In the genomic region with DNA sequence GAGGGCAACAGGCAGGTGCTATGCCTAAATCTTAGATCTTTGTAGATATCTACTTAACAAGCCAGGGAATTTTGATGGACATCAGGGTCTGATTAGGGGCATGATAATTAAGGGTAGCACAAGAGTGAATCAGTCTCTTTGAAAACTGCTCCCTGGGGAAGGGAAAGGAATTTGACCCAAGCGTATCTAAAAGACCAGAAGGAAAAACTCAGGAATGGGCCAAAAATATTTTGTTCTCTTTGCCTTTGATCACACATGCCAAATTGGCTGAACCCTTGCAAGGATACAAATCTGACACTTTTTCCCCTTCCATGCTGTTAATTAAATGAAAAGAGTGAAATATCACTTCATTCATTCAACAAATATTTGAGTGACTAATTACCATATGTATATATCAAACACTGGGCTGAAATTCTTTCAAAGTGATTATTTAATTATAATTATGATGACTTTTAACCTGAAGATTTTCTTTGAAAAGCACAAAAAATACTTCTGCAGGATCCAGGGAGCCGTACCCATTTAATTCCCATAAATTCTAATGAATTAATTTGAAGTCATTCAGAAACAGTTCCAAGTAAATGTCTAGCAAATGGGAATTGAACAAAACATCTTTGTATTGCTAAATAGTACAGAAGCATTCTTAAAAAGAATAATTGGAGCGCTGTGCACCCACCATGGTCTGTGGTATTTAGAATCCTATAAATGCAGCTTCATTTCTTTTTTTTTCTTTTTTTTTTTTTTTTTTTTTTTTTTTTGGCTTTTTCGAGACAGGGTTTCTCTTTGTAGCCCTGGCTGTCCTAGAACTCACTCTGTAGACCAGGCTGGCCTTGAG, we compare ENCODE assay signal across 22 mouse cellular contexts. TPM values are rescaled to one million over a fixed set of nuclear protein-coding genes. Genes with fewer than 3 reads are reported as not detected.
DNase-seq lines count a peak whose midpoint lies in the region; ATAC-seq and TF ChIP-seq lines count a peak whose summit lies in the region.
"Had no signal": no experiment of that assay in that cellular context is flagged by ENCODE, and none has a peak within 500 bp of the region (broad histone marks: within the 10 kb centered on the region; RNA-seq: fewer than 3 reads in every experiment).

No protein-coding gene starts in this region.

- no peak overlapping the region for H3K27ac ChIP-seq in kidney, postnatal 0 days
- H3K27ac ChIP-seq: embryonic facial prominence, embryonic 13.5 days; midbrain, embryonic 13.5 days; neural tube, embryonic 13.5 days had no signal

- H3K9me3 ChIP-seq in kidney, postnatal 0 days (replicated peaks; ENCODE audit: low read length): no peaks in the 10 kb centered on the region
- H3K9me3 ChIP-seq: embryonic facial prominence, embryonic 13.5 days; midbrain, embryonic 13.5 days; neural tube, embryonic 13.5 days had no signal

- H3K36me3 ChIP-seq in kidney, postnatal 0 days (ENCODE audit: insufficient read depth, low read length): no peaks in the 10 kb centered on the region
- H3K36me3 ChIP-seq: embryonic facial prominence, embryonic 13.5 days; midbrain, embryonic 13.5 days; neural tube, embryonic 13.5 days had no signal

- H3K4me1 ChIP-seq in kidney, postnatal 0 days (replicated peaks; ENCODE audit: insufficient read depth, low read length): no peaks in the 10 kb centered on the region
- H3K4me1 ChIP-seq: embryonic facial prominence, embryonic 13.5 days; midbrain, embryonic 13.5 days; neural tube, embryonic 13.5 days had no signal

- WGBS in kidney, postnatal 0 days: 81% methylated on average over 4 of the region's 4 CpGs

- TF ChIP-seq CTCF in kidney, postnatal 0 days (IDR thresholded peaks at IDR 0.05; ENCODE audit: low read depth): no peak

- H3K4me3 ChIP-seq in kidney, postnatal 0 days (replicated peaks; ENCODE audit: low read depth, low read length): no peak overlapping the region
- H3K4me3 ChIP-seq: embryonic facial prominence, embryonic 13.5 days; midbrain, embryonic 13.5 days; neural tube, embryonic 13.5 days had no signal

- H3K27me3 ChIP-seq in kidney, postnatal 0 days (ENCODE audit: insufficient read depth, low read length): no peaks in the 10 kb centered on the region
- H3K27me3 ChIP-seq: embryonic facial prominence, embryonic 13.5 days; midbrain, embryonic 13.5 days; neural tube, embryonic 13.5 days had no signal

- DNase-seq in adrenal gland, postnatal 14 days: peak; percentile 6
- no peak for DNase-seq in adrenal gland, postnatal 4 days (ENCODE audit: low spot score in 2 of 2)
- peak; percentile 58 for DNase-seq in kidney, postnatal 0 days (ENCODE audit: low spot score)
- no peak for DNase-seq in kidney, postnatal 25 days
- DNase-seq in embryo, embryonic 11 days: peak; percentile 19
- DNase-seq in forelimb bud, embryonic 11.5 days (ENCODE audit: low read depth, low spot score): peak; percentile 18
- no peak for DNase-seq in lung, adult 18-20 months
- no peak for DNase-seq in natural killer cell, adult 2 months (ENCODE audit: low spot score in 2 of 2)
- DNase-seq: adrenal gland, postnatal 10 days; cerebellum, adult 11-12 months; cerebellum, postnatal 14 days; kidney, adult 11 months; lung, postnatal 10 days; thymus, postnatal 14 days had no signal

- H3K9ac ChIP-seq in kidney, postnatal 0 days (ENCODE audit: low read depth, low read length): no peak overlapping the region
- H3K9ac ChIP-seq: embryonic facial prominence, embryonic 13.5 days; midbrain, embryonic 13.5 days; neural tube, embryonic 13.5 days had no signal

- ATAC-seq in kidney, postnatal 0 days (replicated peaks; ENCODE audit: low FRiP score, low read depth): no peak
- ATAC-seq: activated CD4-positive, CD25-positive, alpha-beta regulatory T cell, adult 4 months; CD4-positive, CD25-positive, alpha-beta regulatory T cell, adult 4 months; hindbrain, embryonic 16.5 days; midbrain, embryonic 13.5 days had no signal

- H3K4me2 ChIP-seq in kidney, postnatal 0 days (ENCODE audit: low read length): no peak overlapping the region
- H3K4me2 ChIP-seq: embryonic facial prominence, embryonic 13.5 days; heart, embryonic 11.5 days; midbrain, embryonic 13.5 days; neural tube, embryonic 13.5 days had no signal

RNA-seq across cellular contexts. Expression of gene C1ql3, which starts 26.5 kb away (rescaled TPM):
- total RNA-seq in adrenal gland, postnatal 14 days (2021): 0.11 TPM in 1 of 2 replicates, not detected in the other
- under 1 TPM; 0.76 to 0.93 TPM for total RNA-seq in adrenal gland, postnatal 4 days (2021)
- 1.7 TPM in 2 replicates for polyA plus RNA-seq in kidney, postnatal 0 days (2015; fragmentation: Nextera tagmentation; extraction: Ambion mirVana)
- total RNA-seq: megakaryocyte progenitor cell, adult 5-6 weeks had no signal
- polyA plus RNA-seq: activated CD4-positive, CD25-positive, alpha-beta regulatory T cell, adult 4 months; CD4-positive, CD25-positive, alpha-beta regulatory T cell, adult 4 months had no signal

Comparison
In these comparisons a context has a peak if more than half of its experiments do, and no peak if none do; other contexts are left out.
1. DNase-seq: peak in adrenal gland, postnatal 14 days (single experiment), kidney, postnatal 0 days (single experiment), embryo, embryonic 11 days (single experiment) and forelimb bud, embryonic 11.5 days (single experiment); none in adrenal gland, postnatal 4 days (0 of 2), kidney, postnatal 25 days (0 of 2), lung, adult 18-20 months (0 of 2) and natural killer cell, adult 2 months (0 of 2).